Comparison of ENCODE assay signal across 8 mouse cellular contexts in the genomic region with DNA sequence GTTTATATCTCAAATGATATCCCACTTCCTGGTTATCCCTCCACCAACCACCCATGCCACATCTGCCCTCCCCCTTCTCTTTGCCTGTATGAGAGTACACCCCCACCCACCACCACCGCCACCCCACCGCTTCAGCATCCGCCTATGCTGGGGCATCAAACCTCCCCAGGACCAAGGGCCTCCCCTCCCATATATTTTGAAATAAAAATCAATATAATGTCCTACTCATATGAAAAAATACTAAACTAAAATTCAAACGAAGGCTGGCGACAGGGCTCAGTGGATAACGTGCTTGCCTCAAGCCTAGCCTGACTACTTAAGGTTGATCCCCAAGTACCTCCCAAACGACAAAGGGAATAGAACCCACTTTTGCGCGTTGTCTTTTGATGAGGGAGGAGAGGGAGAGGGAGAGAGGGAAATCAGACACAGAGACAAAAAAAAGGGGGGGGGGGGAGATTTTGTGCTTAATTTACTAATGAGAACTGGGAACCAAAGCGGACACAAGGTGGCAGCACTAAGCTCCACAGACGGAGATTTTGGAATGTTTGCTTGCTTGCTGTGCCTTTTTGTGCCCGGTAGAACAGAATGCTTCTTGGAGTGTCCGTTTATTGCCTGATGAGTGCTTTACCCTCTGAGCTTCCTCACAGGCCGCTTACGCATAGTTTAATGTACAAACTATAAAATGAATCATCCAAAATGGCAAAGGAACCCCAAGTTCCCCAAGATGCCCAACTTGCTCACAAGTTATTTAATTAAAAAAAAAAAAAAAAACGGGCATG. TPM values are rescaled to one million over a fixed set of nuclear protein-coding genes. Genes with fewer than 3 reads are reported as not detected.
DNase-seq lines count a peak whose midpoint lies in the region; ATAC-seq and TF ChIP-seq lines count a peak whose summit lies in the region.

No protein-coding gene starts in this region.

- ATAC-seq in heart, embryonic 16.5 days (replicated peaks; ENCODE audit: extremely low read depth, insufficient read depth, low FRiP score): no peak
- no peak for ATAC-seq in liver, embryonic 16.5 days (ENCODE audit: low read depth)
- peak; percentile 77 for ATAC-seq in neural tube, embryonic 12.5 days (ENCODE audit: low FRiP score, low read depth)

- H3K4me3 ChIP-seq in ES-E14 (ENCODE audit: insufficient read depth in 1 of 2, low read depth in 1 of 2, low read length in 2 of 2, poor library complexity in 1 of 2, severe bottlenecking in 1 of 2): peak overlapping the region; percentile 33 to 62; a peak in 3 of 4 replicates
- H3K4me3 ChIP-seq in forebrain, embryonic 10.5 days: peak overlapping the region; percentile 52
- H3K4me3 ChIP-seq in heart, embryonic 16.5 days (ENCODE audit: low read length): peak overlapping the region; percentile 54
- H3K4me3 ChIP-seq in liver, embryonic 16.5 days (ENCODE audit: low read depth, low read length): peak overlapping the region; percentile 56
- H3K4me3 ChIP-seq in neural tube, embryonic 12.5 days: peak overlapping the region; percentile 37

- in situ Hi-C loops in ES-E14 (cut with MboI; ENCODE audit: low sequenced_read_pairs in 2 of 2, unreplicated experiment in 2 of 2): loop anchor here (5.0 kb wide), 2 partner anchors 64 to 69 kb away; no protein-coding TSS in a partner anchor

- H3K4me2 ChIP-seq in heart, embryonic 16.5 days (ENCODE audit: low read depth, low read length): peak overlapping the region; percentile 82
- H3K4me2 ChIP-seq in liver, embryonic 16.5 days (ENCODE audit: low read depth, low read length): peak overlapping the region; percentile 65
- peak overlapping the region; percentile 60 for H3K4me2 ChIP-seq in neural tube, embryonic 12.5 days (replicated peaks)

- peaks cover 3 to 4% of the 10 kb centered on the region in 2 experiments; a peak in 2 of 4 replicates for H3K4me1 ChIP-seq in ES-E14 (ENCODE audit: control insufficient read depth in 2 of 2, insufficient read depth in 2 of 2, low read length in 2 of 2, poor library complexity in 1 of 2)
- H3K4me1 ChIP-seq in forebrain, embryonic 10.5 days: peaks cover 12% of the 10 kb centered on the region
- peaks cover 11% of the 10 kb centered on the region; the same call in 1 of the 2 replicates for H3K4me1 ChIP-seq in heart, embryonic 16.5 days (ENCODE audit: control insufficient read depth, insufficient read depth, low read length)
- peaks cover 14% of the 10 kb centered on the region for H3K4me1 ChIP-seq in liver, embryonic 16.5 days (ENCODE audit: control insufficient read depth, low read depth, low read length)
- no peaks in the 10 kb centered on the region for H3K4me1 ChIP-seq in neural tube, embryonic 12.5 days

- peaks cover 2% of the 10 kb centered on the region; the same call in 1 of the 2 replicates for H3K36me3 ChIP-seq in ES-E14 (ENCODE audit: control insufficient read depth, insufficient read depth, low read length, poor library complexity, severe bottlenecking)
- no peaks in the 10 kb centered on the region for H3K36me3 ChIP-seq in forebrain, embryonic 10.5 days (replicated peaks)
- no peaks in the 10 kb centered on the region for H3K36me3 ChIP-seq in heart, embryonic 16.5 days (ENCODE audit: control insufficient read depth, insufficient read depth)
- no peaks in the 10 kb centered on the region for H3K36me3 ChIP-seq in liver, embryonic 16.5 days (ENCODE audit: control insufficient read depth, insufficient read depth)
- no peaks in the 10 kb centered on the region for H3K36me3 ChIP-seq in neural tube, embryonic 12.5 days

- no peaks in the 10 kb centered on the region for H3K27me3 ChIP-seq in forebrain, embryonic 10.5 days (ENCODE audit: poor library complexity, severe bottlenecking)
- no peaks in the 10 kb centered on the region for H3K27me3 ChIP-seq in heart, embryonic 16.5 days (ENCODE audit: control insufficient read depth, insufficient read depth, low read length)
- no peaks in the 10 kb centered on the region for H3K27me3 ChIP-seq in liver, embryonic 16.5 days (ENCODE audit: control insufficient read depth, insufficient read depth, low read depth, low read length)
- no peaks in the 10 kb centered on the region for H3K27me3 ChIP-seq in neural tube, embryonic 12.5 days (replicated peaks)

- DNase-seq in ES-E14 (ENCODE audit: low read depth, low spot score): peak; percentile 87
- peak; percentile 86 for DNase-seq in c-Kit-positive CD71-positive TER-119-negative erythroid progenitor cells, embryonic 14.5 days (ENCODE audit: low read depth)
- peak; percentile 75 for DNase-seq in forebrain, embryonic 10.5 days (ENCODE audit: extremely low spot score, low spot score)
- peak; percentile 81 to 94 for DNase-seq in kidney, postnatal 25 days
- DNase-seq in thymus, adult 18-20 months: peak; percentile 43 to 51

- 11% methylated on average over 16 of the region's 16 CpGs for WGBS in forebrain, embryonic 10.5 days
- 7% methylated on average over 16 of the region's 16 CpGs for WGBS in heart, embryonic 16.5 days
- 4% methylated on average over 16 of the region's 16 CpGs for WGBS in liver, embryonic 16.5 days (ENCODE audit: insufficient replicate concordance)
- WGBS in neural tube, embryonic 12.5 days: 9% methylated on average over 16 of the region's 16 CpGs

- H3K27ac ChIP-seq in ES-E14 (ENCODE audit: insufficient read depth, low read depth, low read length, poor library complexity, severe bottlenecking): no peak overlapping the region
- H3K27ac ChIP-seq in forebrain, embryonic 10.5 days: peak overlapping the region; percentile 77
- 0 out of 2 replicates have a peak overlapping the region, but pooled peaks have one; percentile 13 for H3K27ac ChIP-seq in heart, embryonic 16.5 days (ENCODE audit: low read length)
- no peak overlapping the region for H3K27ac ChIP-seq in liver, embryonic 16.5 days (ENCODE audit: low read length)
- H3K27ac ChIP-seq in neural tube, embryonic 12.5 days: no peak overlapping the region

- H3K9ac ChIP-seq in ES-E14 (ENCODE audit: insufficient read depth, low read depth, low read length, poor library complexity, severe bottlenecking): peak overlapping the region; percentile 20; the same call in 1 of the 2 replicates
- H3K9ac ChIP-seq in heart, embryonic 16.5 days (ENCODE audit: low read length): peak overlapping the region; percentile 63; the same call in 1 of the 2 replicates
- peak overlapping the region; percentile 29 for H3K9ac ChIP-seq in liver, embryonic 16.5 days (ENCODE audit: low read depth, low read length)
- 0 out of 2 replicates have a peak overlapping the region, but pooled peaks have one; percentile 44 for H3K9ac ChIP-seq in neural tube, embryonic 12.5 days

- no peaks in the 10 kb centered on the region for H3K9me3 ChIP-seq in ES-E14 (ENCODE audit: control insufficient read depth, insufficient read depth, low read depth, low read length)
- H3K9me3 ChIP-seq in forebrain, embryonic 10.5 days: 0 out of 2 replicates have a peak, but pooled peaks cover 4% of the 10 kb centered on the region
- no peaks in the 10 kb centered on the region for H3K9me3 ChIP-seq in heart, embryonic 16.5 days (replicated peaks; ENCODE audit: control insufficient read depth, low read length)
- no peaks in the 10 kb centered on the region for H3K9me3 ChIP-seq in liver, embryonic 16.5 days (replicated peaks; ENCODE audit: control insufficient read depth, low read length)
- no peaks in the 10 kb centered on the region for H3K9me3 ChIP-seq in neural tube, embryonic 12.5 days

TF ChIP-seq in ES-E14, 5 proteins besides CTCF, POLR2A, EP300 and RAD21:
- TF ChIP-seq MAFK (IDR thresholded peaks at IDR 0.05; ENCODE audit: insufficient read depth, low read depth, low read length) (no peak), ZNF384 (IDR thresholded peaks at IDR 0.05; ENCODE audit: low read depth, low read length) (peak; percentile 56)

RNA-seq across cellular contexts. Expression of gene Rack1, which starts 11.6 kb away (rescaled TPM):
- total RNA-seq in ES-E14 (2012; rRNA removed): 3,112 and 3,420 TPM in 2 replicates
- polyA plus RNA-seq in forebrain, embryonic 10.5 days (2016; fragmentation: Nextera tagmentation; extraction: Ambion mirVana): 850 and 861 TPM in 2 replicates
- polyA plus RNA-seq in heart, embryonic 16.5 days (2015; fragmentation: Nextera tagmentation; extraction: Ambion mirVana): 382 and 390 TPM in 2 replicates
- polyA plus RNA-seq in liver, embryonic 16.5 days (2015; fragmentation: Nextera tagmentation; extraction: Ambion mirVana): 395 and 402 TPM in 2 replicates
- 432 and 466 TPM in 2 replicates for polyA plus RNA-seq in neural tube, embryonic 12.5 days (2016; fragmentation: Nextera tagmentation; extraction: Ambion mirVana)

RNA-seq across cellular contexts. Expression of gene Trim41, which starts 28.7 kb away (rescaled TPM):
- 47.8 and 52.8 TPM in 2 replicates for total RNA-seq in ES-E14 (2012; rRNA removed)
- polyA plus RNA-seq in forebrain, embryonic 10.5 days (2016; fragmentation: Nextera tagmentation; extraction: Ambion mirVana): 4.0 and 4.6 TPM in 2 replicates
- 4.2 and 4.3 TPM in 2 replicates for polyA plus RNA-seq in heart, embryonic 16.5 days (2015; fragmentation: Nextera tagmentation; extraction: Ambion mirVana)
- 1.6 and 1.8 TPM in 2 replicates for polyA plus RNA-seq in liver, embryonic 16.5 days (2015; fragmentation: Nextera tagmentation; extraction: Ambion mirVana)
- polyA plus RNA-seq in neural tube, embryonic 12.5 days (2016; fragmentation: Nextera tagmentation; extraction: Ambion mirVana): 6.4 and 7.6 TPM in 2 replicates

RNA-seq across cellular contexts. Expression of gene Trim7, which starts 37.4 kb away (rescaled TPM):
- 5.9 and 6.1 TPM in 2 replicates for total RNA-seq in ES-E14 (2012; rRNA removed)
- polyA plus RNA-seq in forebrain, embryonic 10.5 days (2016; fragmentation: Nextera tagmentation; extraction: Ambion mirVana): 0.07 and 0.31 TPM in 2 replicates
- polyA plus RNA-seq in heart, embryonic 16.5 days (2015; fragmentation: Nextera tagmentation; extraction: Ambion mirVana): 0.89 and 0.98 TPM in 2 replicates
- 0.11 and 0.14 TPM in 2 replicates for polyA plus RNA-seq in liver, embryonic 16.5 days (2015; fragmentation: Nextera tagmentation; extraction: Ambion mirVana)
- 0.68 and 1.8 TPM in 2 replicates for polyA plus RNA-seq in neural tube, embryonic 12.5 days (2016; fragmentation: Nextera tagmentation; extraction: Ambion mirVana)

RNA-seq across cellular contexts. Expression of gene Gm12184, which starts 38.0 kb away (rescaled TPM):
- total RNA-seq in ES-E14 (2012; rRNA removed): 11.4 and 12.2 TPM in 2 replicates
- polyA plus RNA-seq in forebrain, embryonic 10.5 days (2016; fragmentation: Nextera tagmentation; extraction: Ambion mirVana): 2.3 and 4.3 TPM in 2 replicates
- polyA plus RNA-seq in heart, embryonic 16.5 days (2015; fragmentation: Nextera tagmentation; extraction: Ambion mirVana): 0.55 and 0.66 TPM in 2 replicates
- polyA plus RNA-seq in liver, embryonic 16.5 days (2015; fragmentation: Nextera tagmentation; extraction: Ambion mirVana): 0.22 and 0.40 TPM in 2 replicates
- polyA plus RNA-seq in neural tube, embryonic 12.5 days (2016; fragmentation: Nextera tagmentation; extraction: Ambion mirVana): 13.8 and 14.9 TPM in 2 replicates

Comparison
In these comparisons a context has a peak if more than half of its experiments do, and no peak if none do; other contexts are left out.
1. H3K27ac ChIP-seq: peak in forebrain, embryonic 10.5 days (single experiment) and heart, embryonic 16.5 days (single experiment); none in ES-E14 (single experiment), liver, embryonic 16.5 days (single experiment) and neural tube, embryonic 12.5 days (single experiment).
2. Peak in every context shown above with its lines, with median percentiles within 50 percentile points of each other: DNase-seq, H3K4me3 ChIP-seq, H3K9ac ChIP-seq and H3K4me2 ChIP-seq.